Mouse (Mus musculus) olfactory bulb, adult 2 months (tissue): ENCODE data around the gene Cd44. TPM values are rescaled to one million over a fixed set of nuclear protein-coding genes. Genes with fewer than 3 reads are reported as not detected.

Source experiments
- H3K27ac ChIP-seq: fragments of 200-500 bp; 2 replicates; pipeline ENCODE4 v1.5.1; 2012; ENCODE audit warnings: low read depth, low read length; ENCODE audit not compliant: insufficient read depth
- H3K4me1 ChIP-seq: fragments of 200-500 bp; 2 replicates; pipeline ENCODE4 v1.6.1; 2012; ENCODE audit warnings: low read length; ENCODE audit not compliant: control insufficient read depth, insufficient read depth
- H3K4me3 ChIP-seq: fragments of 200-500 bp; 2 replicates; pipeline ENCODE4 v1.5.1; 2012; ENCODE audit warnings: mild to moderate bottlenecking, low read depth, low read length, moderate library complexity; ENCODE audit not compliant: insufficient read depth
- CTCF ChIP-seq: fragments of 200-500 bp; IDR thresholded peaks from 2 replicates; pipeline ENCODE4 v1.5.1; 2012; ENCODE audit warnings: low read depth, mild to moderate bottlenecking, low read length, moderate library complexity; ENCODE audit not compliant: insufficient read depth
- POLR2A ChIP-seq: fragments of 200-500 bp; IDR thresholded peaks from 2 replicates; pipeline ENCODE4 v1.6.1; 2012; ENCODE audit warnings: mild to moderate bottlenecking, low read depth, low read length, moderate library complexity; ENCODE audit not compliant: insufficient read depth
- WGBS: fragments of 180-500 bp; shearing (Covaris S2); methylation state at CpG from one replicate; pipeline ENCODE4 v1.1.7; 2018; 5-methylcytosine and 5-hydroxymethylcytosine counted together
- polyA plus RNA-seq: library from polyadenylated mRNA; stranded (reverse); fragments of >200 nt; gene quantifications from 2 replicates; pipeline ENCODE4 v1.2.4, GENCODE M21; 2012; ENCODE audit warnings: low replicate concordance; ENCODE audit not compliant: missing spikeins, insufficient read depth, insufficient read length

Cd44 gene
- polyA plus RNA-seq, 1 experiment, result not detected

DNA sequence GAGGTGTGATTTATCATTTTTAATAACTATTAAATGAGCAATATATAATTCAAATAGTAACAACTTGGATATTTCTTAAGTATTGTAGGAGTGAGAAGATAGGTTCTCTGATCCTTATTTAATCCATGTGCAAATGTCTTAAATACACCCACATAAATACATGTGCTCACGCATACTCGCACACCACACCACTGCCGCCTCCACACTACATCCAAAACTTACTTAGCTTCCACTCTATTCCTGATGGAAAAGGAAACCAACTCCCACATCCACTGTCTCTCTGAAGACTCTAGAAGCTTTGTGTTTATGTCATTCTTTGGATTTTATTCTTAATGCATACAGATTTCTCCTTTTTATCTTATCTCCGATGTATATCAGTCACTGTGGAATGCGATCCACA, 129.2 kb downstream of the Cd44 start:
- Histone ChIP-seq H3K4me3 (no peak overlapping the region), H3K4me1 (no peaks in the 10 kb centered on the region; the same call in 1 of the 2 replicates), H3K27ac (no peak overlapping the region)
- no peak for TF ChIP-seq POLR2A
- no peak for TF ChIP-seq CTCF
- WGBS, result 90% methylated on average over 5 of the region's 5 CpGs

DNA sequence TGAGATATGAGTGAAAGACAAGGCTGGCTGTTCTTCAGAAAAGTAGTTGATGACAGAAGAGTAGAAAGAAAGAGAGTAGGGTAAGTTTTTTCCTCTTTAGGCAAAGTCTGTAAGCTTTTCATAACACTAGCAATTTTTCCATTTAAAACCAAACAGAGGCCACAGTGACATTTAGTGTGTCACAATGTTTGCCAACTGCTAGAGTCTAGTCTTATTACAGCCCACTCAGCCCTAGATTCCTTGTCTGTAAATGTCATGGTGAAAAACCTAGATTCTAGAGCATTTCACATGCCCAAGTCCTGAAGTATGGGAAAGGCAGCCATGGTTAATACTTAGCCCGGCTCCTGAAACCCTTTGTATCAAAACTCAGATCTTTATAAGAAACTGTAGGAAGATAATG, 130.2 kb downstream of the Cd44 start:
- TF ChIP-seq CTCF (no peak), POLR2A (no peak)
- Histone ChIP-seq H3K4me3 (no peak overlapping the region), H3K4me1 (no peaks in the 10 kb centered on the region; the same call in 1 of the 2 replicates), H3K27ac (no peak overlapping the region)
- WGBS, result 86% methylated on average over 1 of the region's 1 CpGs

- Histone ChIP-seq H3K4me3 (no peak overlapping the region), H3K27ac (no peak overlapping the region), H3K4me1 (no peaks in the 10 kb centered on the region; the same call in 1 of the 2 replicates)
- WGBS, result 70% methylated on average over 3 of the region's 3 CpGs
- TF ChIP-seq POLR2A (no peak), CTCF (no peak)
These were observed 133.2 kb downstream of the Cd44 start for GRCm38 (mm10) chr2:102768267-102768666.

DNA sequence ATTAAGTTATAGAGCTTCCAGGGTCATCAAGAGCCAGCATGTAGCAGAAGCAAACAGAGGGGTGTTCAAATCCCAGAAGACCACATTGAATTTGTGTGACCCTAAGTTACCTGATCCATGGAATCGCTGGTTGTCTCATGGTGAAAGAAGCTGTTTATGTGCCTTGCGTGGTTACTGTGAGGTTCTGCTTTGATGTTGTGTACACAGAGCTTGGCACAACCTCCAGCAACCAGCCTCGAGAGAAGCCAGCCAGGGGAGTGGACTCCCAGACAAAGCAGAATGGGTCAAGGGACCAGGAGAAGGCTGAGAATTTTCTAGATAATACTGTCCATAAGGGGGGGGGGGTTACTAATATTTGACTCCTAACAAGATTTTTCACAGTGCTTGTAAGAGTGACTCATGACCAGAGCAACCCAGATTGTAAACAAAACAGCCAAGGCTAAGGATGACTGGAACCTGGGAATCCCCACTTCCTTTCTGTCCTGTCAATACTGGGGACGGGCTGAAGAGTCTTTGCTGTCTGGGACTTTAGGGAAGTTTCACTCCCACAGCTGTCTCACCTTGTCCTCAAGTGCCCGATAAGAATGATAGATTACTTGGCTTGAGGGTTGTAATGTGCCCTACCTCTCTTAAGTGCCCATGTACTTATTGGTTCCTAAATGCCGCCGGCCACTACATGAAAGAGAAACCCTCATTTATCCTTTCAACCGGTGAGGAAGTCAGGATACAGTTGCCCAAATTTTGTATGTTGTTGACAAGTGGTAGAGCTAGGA, 136.7 kb downstream of the Cd44 start:
- Histone ChIP-seq H3K4me3 (no peak overlapping the region), H3K27ac (no peak overlapping the region), H3K4me1 (no peaks in the 10 kb centered on the region)
- 88% methylated on average over 8 of the region's 8 CpGs for WGBS
- no peak for TF ChIP-seq CTCF
- no peak for TF ChIP-seq POLR2A

- TF ChIP-seq CTCF, result no peak
- no peak for TF ChIP-seq POLR2A
- Histone ChIP-seq H3K4me3 (no peak overlapping the region), H3K4me1 (no peaks in the 10 kb centered on the region), H3K27ac (no peak overlapping the region)
- 87% methylated on average over 2 of the region's 2 CpGs for WGBS
These were observed 137.5 kb downstream of the Cd44 start for GRCm38 (mm10) chr2:102763991-102764390.

DNA sequence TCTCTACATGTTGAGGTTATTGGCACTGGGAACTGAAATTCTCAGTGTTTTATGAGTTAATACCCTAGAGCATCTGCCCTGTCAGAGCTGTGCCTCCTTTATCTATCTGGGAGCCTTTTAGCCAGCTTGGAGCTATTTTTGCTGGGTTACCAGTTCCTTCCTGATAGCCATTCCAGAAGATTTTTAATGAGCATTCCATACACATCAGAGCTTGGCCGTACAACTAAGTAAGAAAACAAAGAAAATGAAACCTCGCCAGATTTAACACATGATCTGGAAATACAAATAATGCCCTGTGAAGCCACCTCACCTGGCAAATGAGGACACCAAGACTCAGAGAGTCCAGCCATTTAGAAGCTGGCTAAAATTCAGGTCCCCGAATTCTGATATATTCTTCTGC, 138.3 kb downstream of the Cd44 start:
- Histone ChIP-seq H3K4me3 (no peak overlapping the region), H3K27ac (no peak overlapping the region), H3K4me1 (no peaks in the 10 kb centered on the region)
- 87% methylated on average over 3 of the region's 3 CpGs for WGBS
- TF ChIP-seq CTCF, result no peak
- no peak for TF ChIP-seq POLR2A

Other genes starting within 250 kb of the Cd44 start
- 685 and 1,636 TPM in 2 replicates for gene Slc1a2, start 243.0 kb downstream of the Cd44 start, polyA plus RNA-seq
- gene Pdhx, start 171.8 kb upstream of the Cd44 start, polyA plus RNA-seq, result not detected in 2 replicates
- gene Apip, start 172.0 kb upstream of the Cd44 start, polyA plus RNA-seq, result not detected in 2 replicates